Mouse (Mus musculus) small intestine, adult 2 months (tissue): ENCODE measurements around the gene Jund. TPM values are rescaled to one million over a fixed set of nuclear protein-coding genes. Genes with fewer than 3 reads are reported as not detected.

Experiments used
- H3K27ac ChIP-seq: fragments of 200-500 bp; 2 replicates; pipeline ENCODE4 v1.5.1; 2012; ENCODE audit warnings: low read depth, low read length, control low read depth, inconsistent platforms; ENCODE audit not compliant: insufficient read depth
- H3K27me3 ChIP-seq: fragments of 200-500 bp; 2 replicates; pipeline ENCODE4 v1.6.1; 2012; ENCODE audit warnings: mild to moderate bottlenecking, moderate library complexity, low read length, inconsistent platforms; ENCODE audit not compliant: control insufficient read depth, insufficient read depth
- H3K36me3 ChIP-seq: fragments of 200-500 bp; 2 replicates; pipeline ENCODE4 v1.6.1; 2012; ENCODE audit warnings: mild to moderate bottlenecking, low read length, control low read depth, inconsistent platforms; ENCODE audit not compliant: control insufficient read depth, insufficient read depth
- H3K4me1 ChIP-seq: fragments of 200-500 bp; 2 replicates; pipeline ENCODE4 v1.6.1; 2012; ENCODE audit warnings: low read length, inconsistent platforms, mixed read lengths; ENCODE audit not compliant: control insufficient read depth, insufficient read depth, insufficient read length
- H3K4me3 ChIP-seq: fragments of 200-500 bp; 2 replicates; pipeline ENCODE4 v1.5.1; 2012; ENCODE audit warnings: low read depth, mild to moderate bottlenecking, control low read depth, inconsistent platforms, low read length, moderate library complexity
- CTCF ChIP-seq: fragments of 200-500 bp; IDR thresholded peaks from 2 replicates; pipeline ENCODE4 v1.5.1; 2012; ENCODE audit warnings: low read depth, mild to moderate bottlenecking, control low read depth, inconsistent platforms, low read length, moderate library complexity, mixed read lengths; ENCODE audit not compliant: insufficient replicate concordance, insufficient read length; ENCODE audit errors: extremely low read depth
- POLR2A ChIP-seq: fragments of 200-500 bp; IDR thresholded peaks from 2 replicates; pipeline ENCODE4 v1.6.1; 2012; ENCODE audit warnings: low read depth, mild to moderate bottlenecking, control low read depth, inconsistent platforms, low read length, moderate library complexity
- WGBS: fragments of 180-500 bp; shearing (Covaris S2); methylation state at CpG from one replicate; pipeline ENCODE4 v1.1.7; 2018; 5-methylcytosine and 5-hydroxymethylcytosine counted together
- polyA plus RNA-seq: library from polyadenylated mRNA; depleted of rRNA; stranded (reverse); fragments of >200 nt; gene quantifications from 2 replicates; pipeline ENCODE4 v1.2.3, GENCODE M21; 2012

The Jund gene
- polyA plus RNA-seq, 1 experiment, result 1,098 TPM

- Histone ChIP-seq H3K27ac (no peak overlapping the region), H3K4me1 (peaks cover 11% of the 10 kb centered on the region), H3K4me3 (no peak overlapping the region), H3K36me3 (no peaks in the 10 kb centered on the region), H3K27me3 (peaks cover 31% of the 10 kb centered on the region)
- TF ChIP-seq CTCF, result no peak
- TF ChIP-seq POLR2A, result no peak
- WGBS, result 53% methylated on average over 5 of the region's 5 CpGs
Observed at GRCm38 (mm10) chr8:70741661-70742060, 42.9 kb downstream of the Jund start.

GRCm38 (mm10) chr8:70742176-70742575 is 43.4 kb downstream of the Jund start:
- Histone ChIP-seq H3K4me1 (peaks cover 11% of the 10 kb centered on the region), H3K36me3 (no peaks in the 10 kb centered on the region), H3K4me3 (no peak overlapping the region), H3K27me3 (peaks cover 36% of the 10 kb centered on the region), H3K27ac (no peak overlapping the region)
- 69% methylated on average over 11 of the region's 11 CpGs for WGBS
- TF ChIP-seq CTCF (no peak), POLR2A (no peak)

- no peaks in the 10 kb centered on the region for H3K36me3 ChIP-seq
- H3K4me1 ChIP-seq, result peaks cover 11% of the 10 kb centered on the region
- peaks cover 36% of the 10 kb centered on the region for H3K27me3 ChIP-seq
- H3K27ac ChIP-seq, result 0 out of 2 replicates have a peak overlapping the region, but pooled peaks have one; percentile 13
- H3K4me3 ChIP-seq, result peak overlapping the region; percentile 52
- WGBS, result 12% methylated on average over 38 of the region's 38 CpGs
- TF ChIP-seq POLR2A, result no peak
- no peak for TF ChIP-seq CTCF
Observed at GRCm38 (mm10) chr8:70742981-70743655, 44.4 kb downstream of the Jund start.

GRCm38 (mm10) chr8:70743656-70744590 is 45.2 kb downstream of the Jund start:
- peak overlapping the region; percentile 52 for H3K4me3 ChIP-seq
- 6% methylated on average over 48 of the region's 48 CpGs for WGBS
- H3K27me3 ChIP-seq, result peaks cover 36% of the 10 kb centered on the region
- H3K36me3 ChIP-seq, result no peaks in the 10 kb centered on the region
- TF ChIP-seq POLR2A (no peak), CTCF (no peak)
- H3K4me1 ChIP-seq, result peaks cover 11% of the 10 kb centered on the region
- H3K27ac ChIP-seq, result peak overlapping the region; percentile 13; the same call in 1 of the 2 replicates

- TF ChIP-seq CTCF, result no peak
- TF ChIP-seq POLR2A, result no peak
- H3K27ac ChIP-seq, result no peak overlapping the region
- WGBS, result 36% methylated on average over 11 of the region's 11 CpGs
Observed at GRCm38 (mm10) chr8:70744806-70745205, 46.1 kb downstream of the Jund start.

GRCm38 (mm10) chr8:70745691-70746220 is 47.0 kb downstream of the Jund start:
- H3K36me3 ChIP-seq, result no peaks in the 10 kb centered on the region
- TF ChIP-seq CTCF, result no peak
- no peak for TF ChIP-seq POLR2A
- H3K4me1 ChIP-seq, result peaks cover 11% of the 10 kb centered on the region
- H3K4me3 ChIP-seq, result no peak overlapping the region
- H3K27ac ChIP-seq, result no peak overlapping the region
- peaks cover 36% of the 10 kb centered on the region for H3K27me3 ChIP-seq
- WGBS, result 60% methylated on average over 19 of the region's 19 CpGs

More at GRCm38 (mm10) chr8:70744806-70745205, 46.1 kb downstream of the Jund start:
- H3K27me3 ChIP-seq, result peaks cover 36% of the 10 kb centered on the region
- no peaks in the 10 kb centered on the region for H3K36me3 ChIP-seq
- no peak overlapping the region for H3K4me3 ChIP-seq
- peaks cover 11% of the 10 kb centered on the region for H3K4me1 ChIP-seq
